Mouse (Mus musculus) telencephalon, adult 2 months (tissue): ENCODE results near the gene Olfr1015.

Experiments
- DNase-seq: peaks from one replicate; pipeline ENCODE4 v3.0.0-alpha.2; 2011; ENCODE audit warnings: low read depth, low spot score

Gene Olfr1015

GRCm38 (mm10) chr2:85781717-85782116 is at the start of gene Olfr1015:
Olfr1015 (plus strand) TSS chr2:85782017.
- DNase-seq = no peak

- DNase-seq = no peak
These were observed 28.0 kb upstream of the Olfr1015 start for GRCm38 (mm10) chr2:85753822-85754221.

GRCm38 (mm10) chr2:85762666-85763065 is 19.2 kb upstream of the Olfr1015 start, which contains the start of gene Olfr1012:
Olfr1012 (minus strand) TSS chr2:85762766.
- DNase-seq = no peak

GRCm38 (mm10) chr2:85766798-85767197 is 15.0 kb upstream of the Olfr1015 start, which contains the start of gene Olfr1013:
Olfr1013 (plus strand) TSS chr2:85767098.
- DNase-seq = no peak

- no peak for DNase-seq
These were observed 9.4 kb upstream of the Olfr1015 start, which contains the start of gene Olfr1014 for GRCm38 (mm10) chr2:85772413-85772812. Olfr1014 (plus strand) TSS chr2:85772713.

GRCm38 (mm10) chr2:85792331-85792730 is 10.5 kb downstream of the Olfr1015 start:
- DNase-seq = no peak

GRCm38 (mm10) chr2:85802444-85802843 is 20.6 kb downstream of the Olfr1015 start, which contains the start of gene Olfr1016:
Olfr1016 (minus strand) TSS chr2:85802544.
- no peak for DNase-seq

GRCm38 (mm10) chr2:85804501-85804900 is 22.7 kb downstream of the Olfr1015 start:
- DNase-seq = no peak

- DNase-seq = no peak
These were observed 36.4 kb downstream of the Olfr1015 start, which contains the start of gene Olfr1018 for GRCm38 (mm10) chr2:85818179-85818578. Olfr1018 (plus strand) TSS chr2:85818479.
